Mouse (Mus musculus): ENCODE measurements around the gene Cacna1e.

Cacna1e gene

GRCm38 (mm10) chr1:154515350-154515749 is 369.0 kb downstream of the Cacna1e start:
- DNase-seq (ENCODE audit: low spot score in 2 of 2), result no peak

GRCm38 (mm10) chr1:154511736-154512135 is 372.6 kb downstream of the Cacna1e start:
- DNase-seq (ENCODE audit: low spot score in 2 of 2), result no peak

GRCm38 (mm10) chr1:154504005-154504404 is 380.3 kb downstream of the Cacna1e start:
- no peak for DNase-seq (ENCODE audit: low spot score in 2 of 2)

GRCm38 (mm10) chr1:154500869-154501268 is 383.4 kb downstream of the Cacna1e start:
- DNase-seq (ENCODE audit: low spot score in 2 of 2), result no peak

- peak; percentile 17 to 26 for DNase-seq (ENCODE audit: low spot score in 2 of 2)
Measured at GRCm38 (mm10) chr1:154500187-154500866, 384.0 kb downstream of the Cacna1e start.

- no peak for DNase-seq (ENCODE audit: low spot score in 2 of 2)
Measured at GRCm38 (mm10) chr1:154498821-154499220, 385.5 kb downstream of the Cacna1e start.

DNA sequence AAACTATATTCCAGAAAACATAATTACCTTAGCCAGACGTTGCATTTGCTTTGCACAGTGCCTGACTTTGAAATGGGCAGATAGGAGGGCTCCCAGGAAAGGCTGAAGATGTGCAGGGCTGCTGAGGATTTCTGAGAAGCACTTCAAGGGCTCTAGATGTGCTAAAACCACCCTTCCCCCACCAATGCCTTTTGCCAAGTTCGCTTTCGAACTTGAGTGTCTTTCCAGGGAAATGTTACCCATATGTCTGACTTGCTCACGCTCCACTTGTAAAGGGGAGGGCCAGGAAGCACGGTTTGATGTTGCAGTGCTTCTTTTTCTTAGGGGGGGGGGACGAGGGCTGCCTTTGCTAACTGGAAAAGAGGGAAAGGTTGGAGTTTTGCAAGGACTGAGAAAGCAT is 393.2 kb downstream of the Cacna1e start:
- no peak for DNase-seq (ENCODE audit: low spot score in 2 of 2)

DNA sequence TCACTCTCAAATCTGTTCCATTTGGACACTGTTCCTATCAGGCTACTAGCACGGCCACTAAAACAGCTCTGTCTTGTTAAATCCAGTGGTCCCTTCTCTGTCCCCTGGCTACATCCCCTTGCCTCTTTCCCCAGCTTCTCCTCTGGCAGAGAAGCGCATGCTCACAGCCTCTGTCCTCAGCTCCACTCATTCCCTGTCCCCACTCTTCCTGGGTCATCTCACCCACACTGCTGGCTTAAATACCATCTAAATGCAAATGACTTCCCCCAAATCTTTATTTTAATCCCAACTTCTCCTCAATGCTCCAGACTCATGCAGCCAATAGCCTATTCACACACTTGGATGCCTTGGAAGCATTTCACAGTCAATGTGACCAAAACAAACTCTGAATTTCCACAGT is 407.6 kb downstream of the Cacna1e start:
- DNase-seq (ENCODE audit: low spot score in 2 of 2), result no peak

- no peak for DNase-seq (ENCODE audit: low spot score in 2 of 2)
Measured at GRCm38 (mm10) chr1:154475706-154476105, 408.6 kb downstream of the Cacna1e start.

- DNase-seq (ENCODE audit: low spot score in 2 of 2), result no peak
Measured at GRCm38 (mm10) chr1:154474156-154474555, 410.1 kb downstream of the Cacna1e start.

DNA sequence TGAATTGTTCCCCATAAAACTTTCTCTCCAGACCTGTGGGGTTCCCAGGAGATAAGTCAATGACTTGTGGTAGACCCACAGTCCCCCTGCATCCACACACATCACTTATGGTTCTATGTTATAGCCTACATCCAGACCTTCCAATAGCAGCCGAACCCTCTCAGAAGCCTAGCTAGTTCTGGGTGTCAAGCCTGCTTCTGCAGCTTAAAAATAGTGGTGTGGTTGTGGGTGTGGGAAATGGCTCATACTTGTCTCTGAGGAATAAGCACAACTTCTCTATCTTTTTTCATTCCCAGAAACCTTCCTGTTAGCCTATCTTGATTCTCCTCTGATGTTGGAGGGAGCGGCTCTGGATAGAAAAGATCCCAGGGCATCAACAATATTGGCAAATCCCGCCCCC is 417.0 kb downstream of the Cacna1e start:
- DNase-seq (ENCODE audit: low spot score in 2 of 2), result no peak

- no peak for DNase-seq (ENCODE audit: low spot score in 2 of 2)
Measured at GRCm38 (mm10) chr1:154461521-154461920, 422.8 kb downstream of the Cacna1e start.

DNA sequence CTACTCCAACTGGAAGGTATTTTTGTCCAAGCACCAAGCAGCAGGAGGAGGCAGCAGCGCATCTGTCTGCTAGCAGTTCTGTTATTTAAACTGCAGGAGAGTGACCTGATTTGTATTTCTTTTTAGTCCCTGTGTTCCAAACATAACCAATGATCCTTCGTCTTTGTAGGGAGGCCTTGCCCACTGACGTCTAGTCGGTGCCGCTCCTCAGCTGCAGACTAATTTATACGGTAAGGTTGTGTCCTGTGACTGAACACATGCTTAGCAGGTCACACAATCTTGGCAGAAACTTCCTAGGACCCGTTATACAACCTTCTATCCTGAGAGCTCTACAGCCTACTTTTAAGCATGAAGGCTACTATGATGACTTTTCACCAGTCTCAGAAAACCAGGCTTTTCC is 424.2 kb downstream of the Cacna1e start:
- no peak for DNase-seq (ENCODE audit: low spot score in 2 of 2)

GRCm38 (mm10) chr1:154458601-154459000 is 425.7 kb downstream of the Cacna1e start:
- no peak for DNase-seq (ENCODE audit: low spot score in 2 of 2)

DNA sequence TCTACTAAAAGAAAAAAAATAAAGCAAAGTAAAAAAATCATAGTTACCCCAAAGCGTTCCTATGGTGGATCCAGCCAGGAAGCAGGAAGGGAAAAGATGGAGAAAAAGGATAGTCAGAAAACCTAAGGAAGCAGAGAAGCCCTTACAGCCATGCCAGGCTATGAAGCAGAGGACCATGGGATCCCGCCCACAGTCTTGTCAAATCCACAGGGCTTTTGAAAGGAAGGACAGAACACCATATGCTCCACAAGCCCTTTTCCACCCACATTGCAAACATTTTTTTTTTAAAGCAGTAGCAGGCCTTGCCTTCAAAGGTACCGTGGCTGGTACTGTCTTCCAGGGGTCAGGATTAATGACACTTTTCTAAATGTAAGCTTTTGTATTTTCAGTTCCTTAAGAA is 433.5 kb downstream of the Cacna1e start:
- no peak for DNase-seq (ENCODE audit: low spot score in 2 of 2)

DNA sequence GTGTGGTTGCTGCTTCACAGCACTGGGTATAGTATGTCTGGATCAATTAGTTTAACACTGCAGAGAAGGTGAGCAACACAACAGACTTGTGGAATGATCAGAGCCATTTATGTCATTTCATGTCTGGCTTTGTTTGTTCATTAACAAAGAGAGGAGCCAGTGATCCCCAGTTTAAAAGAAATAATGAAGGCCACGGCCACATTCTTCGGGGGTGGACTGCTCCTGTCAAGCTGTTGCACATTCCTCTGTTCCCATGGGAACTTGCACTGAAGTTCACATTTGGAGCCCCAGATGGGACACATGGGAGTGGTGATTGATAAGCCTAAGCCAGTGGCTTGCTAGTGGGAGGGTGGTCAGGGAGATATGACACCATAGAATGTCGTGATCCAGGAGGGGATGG is 437.8 kb downstream of the Cacna1e start:
- no peak for DNase-seq (ENCODE audit: low spot score in 2 of 2)

GRCm38 (mm10) chr1:154433520-154433919 is 450.8 kb downstream of the Cacna1e start:
- no peak for DNase-seq (ENCODE audit: low spot score in 2 of 2)

GRCm38 (mm10) chr1:154433112-154433511 is 451.2 kb downstream of the Cacna1e start:
- no peak for DNase-seq (ENCODE audit: low spot score in 2 of 2)

- DNase-seq (ENCODE audit: low spot score in 2 of 2), result no peak
Measured at GRCm38 (mm10) chr1:154428276-154428675, 456.0 kb downstream of the Cacna1e start.

DNA sequence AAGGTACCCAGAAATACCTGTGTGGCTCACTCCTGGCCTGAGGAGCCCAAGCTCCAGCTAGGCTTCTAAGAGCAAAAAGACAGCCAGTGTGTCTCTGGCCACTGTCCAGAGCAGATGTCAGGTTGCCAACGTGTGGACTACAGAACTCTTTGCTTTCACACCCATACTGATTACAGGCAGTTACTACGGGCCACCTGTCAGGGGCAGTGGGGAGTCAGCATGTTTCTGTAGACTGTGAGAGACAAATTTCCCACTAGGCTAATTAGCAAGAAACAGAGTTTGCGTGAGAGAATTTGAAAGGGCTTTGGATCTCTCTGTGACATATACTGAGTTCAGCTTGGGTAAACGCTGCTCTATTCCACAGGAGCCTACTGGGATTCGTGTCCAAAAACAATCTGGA is 466.0 kb downstream of the Cacna1e start:
- DNase-seq (ENCODE audit: low spot score in 2 of 2), result no peak

DNA sequence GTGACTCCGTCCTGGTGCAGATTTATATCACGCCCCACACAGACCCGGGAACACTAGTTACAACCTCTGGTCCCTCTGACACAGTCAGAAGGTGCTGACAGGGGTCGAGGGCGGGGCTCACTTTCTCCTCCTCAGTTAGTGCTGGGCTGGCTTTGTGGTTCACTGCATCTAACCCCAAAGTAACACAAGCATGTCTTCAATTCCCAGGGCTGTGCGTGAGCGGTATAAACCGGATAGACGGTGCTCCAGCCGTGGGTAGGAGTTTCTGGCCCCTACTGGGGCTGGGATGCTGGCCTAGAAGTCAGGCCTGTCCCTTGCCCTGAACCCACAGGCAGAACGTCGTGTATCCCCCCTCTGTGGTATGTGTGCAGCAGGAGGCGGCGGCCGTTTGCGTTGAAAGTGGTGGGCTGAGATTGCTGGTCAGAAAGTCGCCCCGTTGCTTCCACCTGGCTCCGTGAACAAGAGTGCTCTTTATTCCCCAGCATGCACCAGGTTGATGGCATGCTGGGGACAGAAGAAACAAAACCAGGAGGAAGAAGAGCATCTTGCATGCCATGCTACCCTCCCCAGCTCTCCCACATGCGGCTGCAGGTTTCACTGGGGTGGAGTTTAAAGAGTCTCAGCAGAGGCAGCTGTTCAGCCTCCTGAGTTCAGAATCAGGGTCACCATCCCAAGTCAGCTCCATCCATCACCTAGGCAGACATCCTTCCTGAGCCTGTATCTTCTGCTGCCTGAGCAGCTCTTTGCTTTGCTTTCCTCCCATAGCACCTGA is 467.7 kb downstream of the Cacna1e start:
- no peak for DNase-seq (ENCODE audit: low spot score in 2 of 2)

DNA sequence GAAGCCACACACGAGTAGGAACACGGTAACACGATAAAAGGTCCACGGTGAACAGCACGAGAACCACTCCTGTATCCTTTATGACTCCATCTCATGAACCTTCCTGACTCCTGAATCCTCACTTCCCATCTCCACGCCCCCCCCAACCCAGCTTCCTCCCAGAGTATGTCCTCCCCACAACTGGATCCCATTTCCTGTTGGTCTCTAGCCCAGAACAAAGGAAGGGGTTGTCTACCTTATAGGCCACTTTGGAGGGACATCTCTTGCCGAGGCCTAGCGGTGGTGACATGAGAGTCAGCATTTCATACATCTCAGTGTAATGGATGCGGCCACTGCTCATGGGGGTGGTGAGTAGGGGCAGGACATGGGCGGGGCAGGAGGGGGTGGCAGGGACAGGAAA is 468.5 kb downstream of the Cacna1e start:
- no peak for DNase-seq (ENCODE audit: low spot score in 2 of 2)

DNA sequence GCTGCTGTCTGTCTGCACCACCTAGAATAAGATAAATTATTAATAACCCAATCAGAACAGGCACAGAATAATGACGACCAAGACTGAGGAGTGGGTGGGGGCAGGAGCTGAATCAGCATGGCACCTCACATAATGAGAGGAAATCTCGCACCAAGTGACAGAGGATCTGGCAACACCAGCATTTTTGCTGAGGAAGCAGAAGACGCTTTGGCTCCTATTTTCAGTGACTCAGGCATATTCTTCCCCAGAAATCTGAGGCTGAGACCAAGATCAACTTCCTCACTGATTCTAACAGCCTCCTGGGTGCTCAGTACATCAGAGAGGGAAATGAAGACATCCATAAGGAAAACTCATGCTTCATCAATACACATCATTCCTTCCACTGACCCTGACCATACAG is 471.2 kb downstream of the Cacna1e start:
- no peak for DNase-seq (ENCODE audit: low spot score in 2 of 2)
